Mouse (Mus musculus) layer of hippocampus, adult 6 months (tissue): ENCODE measurements around the gene Slc38a7. TPM values are rescaled to one million over a fixed set of nuclear protein-coding genes. Genes with fewer than 3 reads are reported as not detected.

Source experiments
- long read RNA-seq, 2 experiments: library from polyadenylated mRNA; unstranded; transcript quantifications; one replicate each; pipeline ENCODE4 v2.0.0; 2019 to 2020
- polyA plus RNA-seq: library from polyadenylated mRNA; unstranded; fragments of <200 nt; fragmentation: Nextera tagmentation; gene quantifications from 2 replicates; pipeline ENCODE4 v1.2.3, GENCODE M21; 2021

The Slc38a7 gene
- polyA plus RNA-seq: 17.6 and 20.5 TPM in 2 replicates
- long read RNA-seq, experiment 1, transcript Slc38a7-204 (12 exons, 3,315 nt): major isoform, 9 of 15 reads
- long read RNA-seq, experiment 1, partial matches to known transcripts: 4 of 15 reads
- long read RNA-seq, experiment 1, other reads (novel, unspliced or antisense): 2 of 15 reads
- long read RNA-seq, experiment 2, transcript Slc38a7-204 (12 exons, 3,315 nt): major isoform, 66 of 87 reads
- long read RNA-seq, experiment 2, partial matches to known transcripts: 6 of 87 reads
- long read RNA-seq, experiment 2, other reads (novel, unspliced or antisense): 15 of 87 reads

DNA sequence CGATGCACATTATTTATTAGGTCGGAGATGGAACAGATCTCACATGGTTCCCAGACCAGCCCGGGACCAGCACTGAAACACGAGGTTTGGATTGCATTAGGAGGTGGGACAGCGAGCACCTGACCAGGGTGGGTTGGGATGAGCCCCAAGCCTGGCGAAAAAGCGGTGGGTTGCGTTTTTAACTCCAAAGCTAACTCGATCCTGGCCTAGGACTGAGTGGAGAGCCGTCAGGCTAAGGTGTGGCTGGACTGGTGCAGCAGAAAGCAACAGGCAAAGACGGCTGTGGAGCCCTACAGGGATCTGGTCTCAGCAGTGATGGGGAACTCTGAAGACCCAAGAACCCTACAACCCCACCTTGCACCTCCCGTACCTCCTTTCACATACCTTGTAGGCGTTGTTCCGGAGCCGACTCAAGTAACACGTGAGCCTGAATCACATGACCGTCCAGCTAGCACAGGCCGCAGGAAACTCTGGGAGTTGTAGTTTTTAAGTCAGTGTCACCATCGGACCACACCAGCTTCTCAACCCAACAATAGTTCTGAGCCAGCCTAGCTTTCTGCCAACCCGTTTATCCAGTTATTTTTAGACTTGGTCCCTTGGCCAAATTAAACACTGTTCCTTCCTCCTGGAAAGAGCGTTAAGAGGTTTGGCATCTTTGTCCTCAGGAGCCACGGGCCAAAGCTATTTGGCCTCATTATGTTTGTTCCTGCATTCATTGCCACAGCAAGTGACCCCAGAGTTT, at the start of gene Slc38a7:
Slc38a7 (minus strand) TSS at position 438 of the 742 bp plus-strand sequence.

DNA sequence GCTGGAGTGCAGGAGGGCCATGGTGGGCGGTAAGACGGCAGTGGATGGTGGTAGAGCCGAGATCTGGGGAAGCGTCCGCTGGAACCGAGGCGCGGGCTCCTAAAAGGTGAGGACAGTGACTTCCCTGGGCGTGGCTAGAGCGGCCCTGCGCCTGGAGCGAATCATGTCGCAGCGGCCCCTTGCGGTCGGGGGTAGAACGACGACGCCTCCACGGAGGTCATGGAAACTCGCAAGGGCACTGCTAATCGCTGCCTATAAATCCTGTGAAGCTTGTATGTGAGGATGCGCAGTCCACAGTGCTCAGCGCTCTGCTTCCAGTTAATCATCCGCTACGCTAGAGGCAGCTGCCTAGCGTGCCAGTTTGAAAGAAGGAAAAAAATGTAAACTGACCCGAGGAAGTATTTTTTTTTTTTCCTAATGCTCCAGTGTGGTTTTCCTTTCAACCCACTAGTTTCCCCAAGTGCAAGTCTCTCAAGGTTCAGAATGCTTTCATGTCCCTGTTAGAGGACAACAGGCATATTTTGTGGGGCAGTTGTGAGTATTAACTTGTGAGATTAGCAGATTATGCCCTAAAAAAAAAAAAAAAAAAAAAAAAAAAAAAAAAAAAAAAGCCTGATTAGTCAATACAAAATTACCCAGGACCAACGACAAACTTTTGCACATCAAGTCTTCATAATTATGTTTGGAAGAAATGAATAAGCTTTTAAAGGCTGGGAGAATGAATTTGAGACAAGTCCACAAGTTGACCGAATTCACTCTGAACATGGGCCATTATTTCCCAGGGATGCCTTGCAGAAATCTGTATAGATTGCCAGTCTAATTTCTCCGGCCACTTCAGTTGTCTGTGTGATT, 35.2 kb upstream of the Slc38a7 start, which contains the start of gene Got2:
Got2 (minus strand) TSS at position 263 of the 852 bp plus-strand sequence.

GRCm38 (mm10) chr8:95825162-95825561, 28.2 kb downstream of the Slc38a7 start, which contains the start of gene Sap18b:
Sap18b (plus strand) TSS chr8:95825346.

DNA sequence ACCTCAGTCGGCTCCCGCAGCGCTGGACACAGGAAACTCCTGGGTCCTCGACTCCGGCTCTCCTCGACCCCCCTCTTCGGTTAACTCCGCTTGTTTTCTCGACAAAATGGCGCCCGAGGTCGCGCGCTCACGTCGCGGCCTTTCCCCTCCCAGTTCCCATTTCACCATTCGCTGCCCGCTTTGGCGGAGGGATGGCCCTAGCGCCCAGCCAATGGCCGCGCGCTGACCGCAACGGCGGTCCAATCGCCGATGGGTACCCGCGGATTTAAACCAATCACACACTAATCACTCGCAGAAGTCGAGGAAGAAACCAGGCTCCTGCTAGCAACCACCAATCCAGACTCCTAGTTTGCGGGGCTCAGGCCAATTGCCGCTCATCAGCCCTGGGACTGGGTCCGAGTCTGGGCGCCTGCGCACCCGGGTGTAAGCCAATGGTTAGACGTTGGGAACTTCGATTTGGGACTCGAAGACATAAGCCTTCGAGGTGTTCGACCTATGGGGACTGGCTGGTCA, 46.0 kb downstream of the Slc38a7 start, which contains the start of gene Cnot1:
Cnot1 (minus strand) TSS at position 134 of the 513 bp plus-strand sequence.

Other genes starting within 250 kb of the Slc38a7 start
- 2.4 and 3.4 TPM in 2 replicates for gene Gins3, start 220.1 kb downstream of the Slc38a7 start, polyA plus RNA-seq
- gene Ndrg4, start 176.6 kb downstream of the Slc38a7 start, polyA plus RNA-seq: 790 and 878 TPM in 2 replicates
- gene Setd6, start 137.7 kb downstream of the Slc38a7 start, polyA plus RNA-seq: 12.7 and 14.4 TPM in 2 replicates
- gene Cnot1, start 46.1 kb downstream of the Slc38a7 start, polyA plus RNA-seq: 13.8 and 16.4 TPM in 2 replicates
- gene Sap18b, start 28.2 kb downstream of the Slc38a7 start, polyA plus RNA-seq: 315 and 331 TPM in 2 replicates
- 158 and 169 TPM in 2 replicates for gene Got2, start 35.0 kb upstream of the Slc38a7 start, polyA plus RNA-seq